Mouse (Mus musculus): ENCODE measurements at regions not wholly inside any gene's neighbourhood (a gene's known extent, or its start where the extent isn't known, plus 50 kb on each side); places are given as distances from the start of the nearest gene placed in this dataset.
"Not testable (repeated sequence)": the region's sequence is repeated elsewhere in the genome, so short reads cannot be mapped to it uniquely, and the experiment has no call there.

DNA sequence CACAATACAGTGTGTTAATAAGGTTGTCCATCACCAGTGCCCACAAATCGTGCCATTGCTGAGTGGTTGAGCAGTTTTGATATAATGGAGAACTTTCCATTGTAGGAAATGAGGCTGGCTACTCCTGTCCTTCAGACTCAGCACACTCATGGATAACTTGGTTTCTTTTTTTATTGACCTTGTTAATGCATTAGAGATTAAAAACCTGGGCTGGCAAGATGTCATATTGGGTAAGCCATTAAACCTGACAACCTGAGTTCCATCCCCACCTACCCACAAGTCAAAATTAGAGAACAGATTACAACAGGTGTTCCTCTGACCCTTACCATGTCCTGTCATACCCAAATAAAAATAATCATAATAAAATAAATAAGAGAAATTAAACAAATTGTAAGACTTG, 159.7 kb upstream of the Olfm3 start:
- Histone ChIP-seq H3K27ac (replicated peaks; ENCODE audit: low read depth, low read length) (no peak overlapping the region), H3K9ac (ENCODE audit: low read depth, low read length, severe bottlenecking) (no peak overlapping the region), H3K4me1 (ENCODE audit: control insufficient read depth, insufficient read depth, low read length) (no peaks in the 10 kb centered on the region), H3K4me2 (replicated peaks; ENCODE audit: low read depth, low read length, severe bottlenecking) (no peak overlapping the region), H3K27me3 (ENCODE audit: control insufficient read depth, insufficient read depth, low read length) (no peaks in the 10 kb centered on the region), H3K36me3 (ENCODE audit: control insufficient read depth, insufficient read depth, low read length) (no peaks in the 10 kb centered on the region), H3K4me3 (replicated peaks; ENCODE audit: low read length) (no peak overlapping the region), H3K9me3 (ENCODE audit: control insufficient read depth, low read length) (no peaks in the 10 kb centered on the region)
- no peak for DNase-seq (ENCODE audit: low spot score)
- no peak for TF ChIP-seq POLR2A (IDR thresholded peaks at IDR 0.05; ENCODE audit: borderline replicate concordance, extremely low read depth, insufficient read depth, insufficient read length)
- 79% methylated on average over 1 of the region's 1 CpGs for WGBS
- ATAC-seq (ENCODE audit: low FRiP score, low read depth) = no peak

- Histone ChIP-seq H3K27ac (replicated peaks; ENCODE audit: low read depth, low read length) (no peak overlapping the region), H3K9ac (ENCODE audit: low read depth, low read length, severe bottlenecking) (no peak overlapping the region), H3K4me1 (ENCODE audit: control insufficient read depth, insufficient read depth, low read length) (no peaks in the 10 kb centered on the region), H3K36me3 (ENCODE audit: control insufficient read depth, insufficient read depth, low read length) (no peaks in the 10 kb centered on the region), H3K9me3 (ENCODE audit: control insufficient read depth, low read length) (no peaks in the 10 kb centered on the region), H3K27me3 (ENCODE audit: control insufficient read depth, insufficient read depth, low read length) (no peaks in the 10 kb centered on the region), H3K4me2 (replicated peaks; ENCODE audit: low read depth, low read length, severe bottlenecking) (no peak overlapping the region), H3K4me3 (replicated peaks; ENCODE audit: low read length) (no peak overlapping the region)
- no peak for TF ChIP-seq POLR2A (IDR thresholded peaks at IDR 0.05; ENCODE audit: borderline replicate concordance, extremely low read depth, insufficient read depth, insufficient read length)
- ATAC-seq (ENCODE audit: low FRiP score, low read depth) = no peak
- no peak for DNase-seq (ENCODE audit: low spot score)
Measured at GRCm38 (mm10) chr3:114745131-114745530, 158.7 kb upstream of the Olfm3 start.

DNA sequence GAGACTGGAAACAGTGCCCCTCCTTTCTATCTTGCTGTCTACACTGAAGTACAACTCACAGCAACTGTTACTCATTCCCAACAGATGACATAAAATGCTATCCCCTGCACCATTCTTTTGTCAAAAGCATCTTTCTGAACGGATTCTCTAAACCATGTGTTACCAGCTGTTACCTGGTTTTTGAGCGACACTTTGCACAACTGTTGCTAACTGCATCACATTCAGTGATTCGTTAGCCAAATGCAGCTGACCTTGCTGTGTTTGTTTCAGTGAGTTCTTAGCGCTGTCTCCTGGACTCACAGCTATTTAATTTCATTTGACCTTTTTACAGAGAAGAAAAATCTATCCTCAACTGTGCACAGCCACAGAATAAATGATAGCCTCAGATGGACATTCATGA, 146.6 kb upstream of the Olfm3 start:
- Histone ChIP-seq H3K9ac (ENCODE audit: low read depth, low read length, severe bottlenecking) (no peak overlapping the region), H3K4me3 (replicated peaks; ENCODE audit: low read length) (no peak overlapping the region), H3K4me1 (ENCODE audit: control insufficient read depth, insufficient read depth, low read length) (no peaks in the 10 kb centered on the region), H3K4me2 (replicated peaks; ENCODE audit: low read depth, low read length, severe bottlenecking) (no peak overlapping the region), H3K9me3 (ENCODE audit: control insufficient read depth, low read length) (no peaks in the 10 kb centered on the region), H3K27ac (replicated peaks; ENCODE audit: low read depth, low read length) (no peak overlapping the region), H3K27me3 (ENCODE audit: control insufficient read depth, insufficient read depth, low read length) (no peaks in the 10 kb centered on the region), H3K36me3 (ENCODE audit: control insufficient read depth, insufficient read depth, low read length) (no peaks in the 10 kb centered on the region)
- ATAC-seq (ENCODE audit: low FRiP score, low read depth) (no peak), DNase-seq (ENCODE audit: low spot score) (no peak)
- no peak for TF ChIP-seq POLR2A (IDR thresholded peaks at IDR 0.05; ENCODE audit: borderline replicate concordance, extremely low read depth, insufficient read depth, insufficient read length)
- 74% methylated on average over 4 of the region's 4 CpGs for WGBS

- 78% methylated on average over 3 of the region's 3 CpGs for WGBS
- no peaks in the 10 kb centered on the region for H3K27me3 ChIP-seq (ENCODE audit: control insufficient read depth, insufficient read depth, low read length)
- H3K4me2 ChIP-seq (replicated peaks; ENCODE audit: low read depth, low read length, severe bottlenecking) = no peak overlapping the region
- H3K9ac ChIP-seq (ENCODE audit: low read depth, low read length, severe bottlenecking) = no peak overlapping the region
- no peaks in the 10 kb centered on the region for H3K9me3 ChIP-seq (ENCODE audit: control insufficient read depth, low read length)
- H3K36me3 ChIP-seq (ENCODE audit: control insufficient read depth, insufficient read depth, low read length) = no peaks in the 10 kb centered on the region
- DNase-seq (ENCODE audit: low spot score) (no peak), ATAC-seq (ENCODE audit: low FRiP score, low read depth) (no peak)
- TF ChIP-seq POLR2A (IDR thresholded peaks at IDR 0.05; ENCODE audit: borderline replicate concordance, extremely low read depth, insufficient read depth, insufficient read length) = no peak
- H3K27ac ChIP-seq (replicated peaks; ENCODE audit: low read depth, low read length) = no peak overlapping the region
- H3K4me1 ChIP-seq (ENCODE audit: control insufficient read depth, insufficient read depth, low read length) = no peaks in the 10 kb centered on the region
- no peak overlapping the region for H3K4me3 ChIP-seq (replicated peaks; ENCODE audit: low read length)
Measured at GRCm38 (mm10) chr3:114758592-114758991, 145.3 kb upstream of the Olfm3 start.

GRCm38 (mm10) chr3:114759290-114760002, 144.4 kb upstream of the Olfm3 start:
- H3K9me3 ChIP-seq (ENCODE audit: control insufficient read depth, low read length) = no peaks in the 10 kb centered on the region
- H3K36me3 ChIP-seq (ENCODE audit: control insufficient read depth, insufficient read depth, low read length) = no peaks in the 10 kb centered on the region
- H3K9ac ChIP-seq (ENCODE audit: low read depth, low read length, severe bottlenecking) = no peak overlapping the region
- no peaks in the 10 kb centered on the region for H3K27me3 ChIP-seq (ENCODE audit: control insufficient read depth, insufficient read depth, low read length)
- WGBS = 36% methylated on average over 1 of the region's 1 CpGs
- no peaks in the 10 kb centered on the region for H3K4me1 ChIP-seq (ENCODE audit: control insufficient read depth, insufficient read depth, low read length)
- DNase-seq (ENCODE audit: low spot score) (no peak), ATAC-seq (ENCODE audit: low FRiP score, low read depth) (no peak)
- no peak overlapping the region for H3K4me2 ChIP-seq (replicated peaks; ENCODE audit: low read depth, low read length, severe bottlenecking)
- TF ChIP-seq POLR2A (IDR thresholded peaks at IDR 0.05; ENCODE audit: borderline replicate concordance, extremely low read depth, insufficient read depth, insufficient read length) = no peak
- H3K27ac ChIP-seq (replicated peaks; ENCODE audit: low read depth, low read length) = no peak overlapping the region
- H3K4me3 ChIP-seq (replicated peaks; ENCODE audit: low read length) = no peak overlapping the region

- H3K4me2 ChIP-seq (replicated peaks; ENCODE audit: low read depth, low read length, severe bottlenecking); H3K27ac ChIP-seq (replicated peaks; ENCODE audit: low read depth, low read length); H3K9me3 ChIP-seq (ENCODE audit: control insufficient read depth, low read length); DNase-seq (ENCODE audit: low spot score); H3K36me3 ChIP-seq (ENCODE audit: control insufficient read depth, insufficient read depth, low read length); H3K4me1 ChIP-seq (ENCODE audit: control insufficient read depth, insufficient read depth, low read length); ATAC-seq (ENCODE audit: low FRiP score, low read depth); H3K4me3 ChIP-seq (replicated peaks; ENCODE audit: low read length); H3K27me3 ChIP-seq (ENCODE audit: control insufficient read depth, insufficient read depth, low read length); H3K9ac ChIP-seq (ENCODE audit: low read depth, low read length, severe bottlenecking): not testable (repeated sequence)
- WGBS = 84% methylated on average over 6 of the region's 8 CpGs
Measured at GRCm38 (mm10) chr3:114762373-114762772, 141.5 kb upstream of the Olfm3 start.

Measured in limb, embryonic 14.5 days (tissue).